ENCODE assay signal across 2 mouse cellular contexts in genomic region chr7:98146447-98146845, GRCm38 (mm10).
TF ChIP-seq lines count a peak whose summit lies in the region.

No protein-coding gene starts in this region.

TF ChIP-seq in MEL, 35 proteins besides CTCF, POLR2A, EP300 and RAD21:
- TF ChIP-seq TBP (IDR thresholded peaks at IDR 0.05; ENCODE audit: low read depth, low read length) (no peak), USF1 (IDR thresholded peaks at IDR 0.05; ENCODE audit: low read depth, low read length) (no peak), ZNF384 (IDR thresholded peaks at IDR 0.05; ENCODE audit: low read depth, low read length) (no peak), GABPA (IDR thresholded peaks at IDR 0.05; ENCODE audit: low read depth, low read length) (no peak), MEF2A (IDR thresholded peaks at IDR 0.05; ENCODE audit: extremely low read depth, insufficient replicate concordance, low read depth, low read length, poor library complexity, severe bottlenecking) (no peak), NRF1 (IDR thresholded peaks at IDR 0.05; ENCODE audit: insufficient read depth, low read depth, low read length, poor library complexity, severe bottlenecking) (no peak), RCOR1 (IDR thresholded peaks at IDR 0.05; ENCODE audit: low read depth, low read length) (no peak), KAT2A (conservative IDR thresholded peaks at IDR 0.05; ENCODE audit: low read depth, low read length) (no peak), MXI1 (IDR thresholded peaks at IDR 0.05; ENCODE audit: low read depth, low read length) (no peak), MAFK (IDR thresholded peaks at IDR 0.05; ENCODE audit: borderline replicate concordance, low read depth, low read length) (no peak)

TF ChIP-seq in myocyte, 11 proteins besides CTCF, POLR2A, EP300 and RAD21:
- TF ChIP-seq MYOD1 (IDR thresholded peaks at IDR 0.05; ENCODE audit: control insufficient read depth in 1 of 3, insufficient read length in 2 of 3, low read depth in 2 of 3), result no peak
- TF ChIP-seq USF1 (IDR thresholded peaks at IDR 0.05; ENCODE audit: low read depth), result peak; percentile 5
